Mouse (Mus musculus) layer of hippocampus, adult 8-10 months (tissue): ENCODE measurements around the gene Gm21852. TPM values are rescaled to one million over a fixed set of nuclear protein-coding genes. Genes with fewer than 3 reads are reported as not detected.
"Not testable (repeated sequence)": the region's sequence is repeated elsewhere in the genome, so short reads cannot be mapped to it uniquely, and the experiment has no call there.

Source experiments
- DNase-seq, 2 experiments: peaks; one replicate each; pipeline ENCODE4 v3.0.0; 2022; ENCODE audit warnings: low spot score in 2 of 2
- microRNA-seq, 2 experiments: library from miRNA; unstranded; fragments of <30 nt; microRNA quantifications; one replicate each; pipeline ENCODE4 v1.2.0; 2022
- total RNA-seq, 4 experiments: library from RNA; stranded (reverse); gene quantifications; 2 replicates each; pipeline ENCODE4 v1.2.4; 2022

Gene Gm21852
- not detected for total RNA-seq

- DNase-seq, result not testable (repeated sequence)
Observed at GRCm38 (mm10) chrY:40651896-40652295, at the start of gene Gm21852. Gene Gm21852 (minus strand): TSS chrY:40651996.

Small RNAs within 50 kb of the gene (microRNA-seq; reads per million reads assigned to microRNA genes)
- gene Gm27466, result 0 reads per million in 2 experiments
- 0 reads per million in 2 experiments for gene Gm28018

Other genes with a start within 250 kb of the Gm21852 start
- gene Gm21797, start 123.8 kb upstream of the Gm21852 start, total RNA-seq, result not detected
- not detected for gene Gm20795, start 152.9 kb upstream of the Gm21852 start, total RNA-seq